Mouse (Mus musculus): ENCODE data around the gene Rab22a. TPM values are rescaled to one million over a fixed set of nuclear protein-coding genes. Genes with fewer than 3 reads are reported as not detected.

The Rab22a gene
- 21.1 TPM for total RNA-seq (2023)

DNA sequence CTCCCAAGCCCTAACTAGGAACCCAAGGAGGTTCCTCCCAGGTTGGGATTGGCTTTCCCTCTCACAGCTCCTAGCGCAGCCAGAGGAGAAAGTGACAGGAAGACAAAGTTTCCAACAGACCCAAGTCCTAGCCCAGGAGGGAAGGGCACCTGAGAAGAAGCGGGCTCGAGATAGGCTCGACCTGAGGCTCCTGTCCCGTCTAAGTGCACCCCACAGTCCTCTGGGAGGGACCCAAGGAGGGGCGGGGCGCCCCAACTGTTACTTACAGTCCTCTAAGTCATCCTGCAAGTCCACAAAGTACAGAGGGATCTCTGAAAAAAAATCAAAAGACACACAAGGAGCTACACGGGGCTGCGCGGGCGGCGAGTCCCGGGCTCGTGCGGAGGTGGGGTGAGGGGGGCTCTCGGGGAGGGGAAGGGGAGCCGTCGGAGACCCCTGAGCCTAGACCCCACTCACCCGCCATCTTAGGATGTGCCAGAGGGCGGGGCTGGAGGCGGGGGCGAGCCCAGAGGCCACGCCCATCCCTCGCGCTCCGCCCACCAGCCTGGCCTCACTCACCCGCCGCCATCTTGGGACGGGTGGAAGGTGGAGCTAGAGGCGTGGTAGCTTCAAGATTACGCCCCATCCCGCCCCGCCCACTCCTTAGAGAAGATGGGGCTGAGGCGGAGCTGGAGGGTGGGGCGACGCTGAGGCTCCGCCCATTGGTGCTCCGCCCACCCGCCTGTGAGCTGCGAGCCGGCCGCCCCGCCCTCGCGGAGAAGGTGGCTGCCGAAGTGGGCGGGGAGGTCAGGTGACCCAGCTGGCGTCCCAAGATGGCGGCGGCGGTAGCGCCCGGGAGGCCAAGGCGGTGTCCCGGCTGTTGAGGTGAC lies at the start of gene Rab22a:
Gene Rab22a (plus strand): TSS at position 704 of the 869 bp plus-strand sequence.

DNA sequence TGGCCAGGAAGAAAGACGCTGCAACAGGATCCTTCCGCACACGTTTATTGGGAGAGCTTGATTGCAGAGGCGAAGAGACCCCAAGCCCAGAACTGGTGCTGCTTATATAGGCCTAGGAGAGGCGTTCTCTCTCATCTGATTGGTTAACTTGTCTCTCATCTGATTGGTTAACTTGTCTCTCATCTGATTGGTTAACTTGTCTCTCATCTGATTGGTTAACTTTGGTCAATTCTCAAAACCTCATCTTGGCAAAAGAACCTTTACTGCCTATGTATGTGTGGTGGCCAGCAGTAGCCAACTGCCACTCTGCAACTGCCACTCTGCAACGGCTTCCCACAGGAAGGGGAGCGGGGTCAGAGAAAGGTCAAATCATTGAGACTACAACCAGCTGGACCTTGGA lies 59.6 kb downstream of the Rab22a start, which contains the start of gene 1700010B08Rik:
Gene 1700010B08Rik (plus strand): TSS at position 301 of the 400 bp plus-strand sequence.

DNA sequence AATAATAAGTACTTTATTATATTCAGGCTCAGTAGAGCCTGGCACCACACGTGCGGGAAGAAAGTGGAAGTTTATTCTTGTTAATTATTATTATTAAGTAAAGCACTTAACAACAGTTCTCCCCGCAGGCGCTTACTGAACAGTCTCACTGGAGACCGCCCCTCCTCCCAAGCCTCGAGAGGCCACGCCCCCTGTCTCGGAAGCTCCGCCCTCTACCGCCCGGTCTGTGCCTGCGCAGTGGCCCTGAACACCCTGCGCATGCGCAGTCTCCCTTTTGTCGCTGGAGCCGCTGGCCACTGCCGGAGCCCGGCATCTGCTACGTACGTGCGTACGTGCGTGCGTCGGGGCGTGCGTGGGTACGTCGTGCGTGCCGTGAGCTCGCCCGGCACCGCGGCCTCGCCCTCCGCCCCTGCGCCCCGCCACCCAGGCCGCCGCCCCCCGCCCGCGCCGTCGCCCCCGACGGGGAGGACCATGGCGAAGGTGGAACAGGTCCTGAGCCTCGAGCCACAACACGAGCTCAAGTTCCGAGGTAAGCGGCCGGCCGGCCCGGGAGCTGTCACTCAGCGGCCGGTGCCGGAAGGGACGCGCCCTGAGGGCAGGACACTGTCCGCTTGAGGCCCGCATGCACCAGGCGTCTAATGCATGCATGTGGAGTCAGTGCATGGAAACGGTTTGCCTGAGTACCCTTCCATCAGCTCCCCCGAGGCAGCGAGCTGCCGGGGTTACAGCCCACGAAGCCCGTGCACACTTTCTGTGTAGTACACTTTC lies 77.8 kb downstream of the Rab22a start, which contains the start of gene Vapb:
Gene Vapb (plus strand): TSS at position 290 of the 768 bp plus-strand sequence.

Other genes starting within 250 kb of the Rab22a start
- gene 1700021F07Rik, start 137.2 kb upstream of the Rab22a start, total RNA-seq (2023), result not detected
- gene Ankrd60, start 81.4 kb upstream of the Rab22a start, total RNA-seq (2023), result not detected
- gene 1700010B08Rik, start 59.7 kb downstream of the Rab22a start, total RNA-seq (2023), result not detected
- 38.3 TPM for gene Vapb, start 77.8 kb downstream of the Rab22a start, total RNA-seq (2023)

Measured in CD4-positive naive resting alpha-beta T cell, adult 76 days (primary cell).